Mouse (Mus musculus): Measurements from ENCODE around the gene Kcns1. TPM values are rescaled to one million over a fixed set of nuclear protein-coding genes. Genes with fewer than 3 reads are reported as not detected.

The Kcns1 gene
- polyA plus RNA-seq, 1 experiment from 2014 or later = not detected

- H3K27me3 ChIP-seq (ENCODE audit: insufficient read depth, poor library complexity, severe bottlenecking) = no peaks in the 10 kb centered on the region
- H3K27ac ChIP-seq = no peak overlapping the region
- no peak overlapping the region for H3K4me3 ChIP-seq
- 96% methylated on average over 1 of the region's 1 CpGs for WGBS
- peaks cover 31% of the 10 kb centered on the region for H3K36me3 ChIP-seq
- H3K9me3 ChIP-seq = no peaks in the 10 kb centered on the region
- H3K4me1 ChIP-seq (replicated peaks) = peaks cover 9% of the 10 kb centered on the region
- no peak for DNase-seq (ENCODE audit: low spot score)
Measured at GRCm38 (mm10) chr2:164135367-164135766, 35.5 kb downstream of the Kcns1 start.

DNA sequence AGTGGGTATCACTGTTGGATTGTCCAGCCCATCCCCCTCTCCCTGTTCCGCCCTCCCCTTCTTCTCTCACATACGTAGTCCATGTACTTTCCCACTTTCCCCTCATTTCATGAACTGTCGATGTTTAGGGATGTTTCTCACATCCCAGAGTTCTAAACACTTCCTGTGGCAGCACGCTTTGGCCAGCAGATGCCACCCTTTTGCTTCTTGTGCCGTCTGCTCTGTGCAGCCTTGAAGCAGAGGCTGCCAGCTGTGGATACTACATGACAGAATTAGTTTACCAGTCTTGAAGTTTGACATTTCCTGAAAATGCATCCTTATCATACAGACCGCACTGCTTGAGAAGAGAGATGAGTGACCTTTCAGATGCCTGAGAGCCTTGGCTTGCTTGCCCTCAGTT is 36.4 kb downstream of the Kcns1 start:
- no peak for DNase-seq (ENCODE audit: low spot score)

GRCm38 (mm10) chr2:164131586-164131985 is 39.3 kb downstream of the Kcns1 start:
- H3K27me3 ChIP-seq (ENCODE audit: insufficient read depth, poor library complexity, severe bottlenecking) = no peaks in the 10 kb centered on the region
- peaks cover 43% of the 10 kb centered on the region for H3K36me3 ChIP-seq
- H3K27ac ChIP-seq = no peak overlapping the region
- H3K4me3 ChIP-seq = no peak overlapping the region
- 77% methylated on average over 1 of the region's 1 CpGs for WGBS
- no peak for DNase-seq (ENCODE audit: low spot score)
- H3K9me3 ChIP-seq = no peaks in the 10 kb centered on the region
- H3K4me1 ChIP-seq (replicated peaks) = no peaks in the 10 kb centered on the region; the same call in 1 of the 2 replicates

More for the DNA sequence above, 36.4 kb downstream of the Kcns1 start:
- H3K27ac ChIP-seq = no peak overlapping the region
- peaks cover 9% of the 10 kb centered on the region for H3K4me1 ChIP-seq (replicated peaks)
- no peaks in the 10 kb centered on the region for H3K9me3 ChIP-seq
- 76% methylated on average over 6 of the region's 6 CpGs for WGBS
- peaks cover 26% of the 10 kb centered on the region for H3K36me3 ChIP-seq
- no peak overlapping the region for H3K4me3 ChIP-seq
- H3K27me3 ChIP-seq (ENCODE audit: insufficient read depth, poor library complexity, severe bottlenecking) = no peaks in the 10 kb centered on the region

- H3K4me3 ChIP-seq = no peak overlapping the region
- H3K4me1 ChIP-seq (replicated peaks) = no peaks in the 10 kb centered on the region
- no peak for DNase-seq (ENCODE audit: low spot score)
- H3K9me3 ChIP-seq = no peaks in the 10 kb centered on the region
- H3K27ac ChIP-seq = no peak overlapping the region
- H3K36me3 ChIP-seq = peaks cover 54% of the 10 kb centered on the region
- H3K27me3 ChIP-seq (ENCODE audit: insufficient read depth, poor library complexity, severe bottlenecking) = no peaks in the 10 kb centered on the region
- WGBS = 93% methylated on average over 12 of the region's 12 CpGs
Measured at GRCm38 (mm10) chr2:164128576-164129411, 42.1 kb downstream of the Kcns1 start.

DNA sequence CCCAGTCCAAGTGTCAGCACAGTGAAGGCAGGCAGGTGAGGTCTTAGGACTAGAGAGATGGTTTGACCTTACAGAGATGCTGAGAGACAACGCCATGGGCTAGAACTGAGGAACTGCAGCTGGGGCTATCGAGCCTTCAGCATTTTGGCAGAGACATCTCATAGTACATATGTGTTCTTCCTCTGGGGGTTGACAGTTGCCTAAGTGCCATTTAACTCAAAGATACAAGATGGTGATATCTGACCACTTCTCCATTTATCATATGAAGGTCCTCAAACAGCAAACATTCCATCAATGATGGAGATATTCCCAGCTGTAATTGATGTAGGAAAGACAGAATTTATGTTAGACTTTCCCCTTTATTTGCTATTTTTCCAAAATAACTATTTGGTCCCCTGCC is 43.6 kb downstream of the Kcns1 start:
- no peak for DNase-seq (ENCODE audit: low spot score)
- WGBS = 93% methylated on average over 2 of the region's 2 CpGs

DNA sequence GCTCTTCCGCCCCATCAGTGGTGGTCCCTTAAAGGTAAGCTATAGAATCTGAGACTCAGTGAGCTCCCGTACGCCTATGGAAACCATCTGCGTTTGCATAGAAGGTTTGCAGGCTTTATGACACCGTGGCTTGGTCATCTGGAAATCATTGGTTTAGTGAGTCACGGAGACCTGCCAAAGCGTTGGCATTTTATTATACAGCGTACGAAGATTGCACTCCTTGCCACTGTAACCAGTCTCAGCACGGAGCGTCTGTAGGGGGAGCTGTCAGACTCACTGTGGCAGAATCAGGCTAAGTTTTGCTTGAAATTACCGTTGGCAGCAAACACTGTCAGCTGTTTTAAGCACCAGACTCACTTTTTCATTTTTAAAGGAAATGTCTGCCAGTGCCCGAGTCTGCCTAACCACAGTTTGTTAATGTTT is 44.4 kb downstream of the Kcns1 start:
- Histone ChIP-seq H3K36me3 (peaks cover 62% of the 10 kb centered on the region), H3K27me3 (ENCODE audit: insufficient read depth, poor library complexity, severe bottlenecking) (no peaks in the 10 kb centered on the region), H3K27ac (no peak overlapping the region), H3K4me3 (no peak overlapping the region), H3K9me3 (no peaks in the 10 kb centered on the region), H3K4me1 (replicated peaks) (no peaks in the 10 kb centered on the region)
- 89% methylated on average over 13 of the region's 13 CpGs for WGBS
- no peak for DNase-seq (ENCODE audit: low spot score)

More for the DNA sequence above, 43.6 kb downstream of the Kcns1 start:
- Histone ChIP-seq H3K27ac (no peak overlapping the region), H3K4me1 (replicated peaks) (no peaks in the 10 kb centered on the region), H3K4me3 (no peak overlapping the region), H3K27me3 (ENCODE audit: insufficient read depth, poor library complexity, severe bottlenecking) (no peaks in the 10 kb centered on the region), H3K9me3 (no peaks in the 10 kb centered on the region), H3K36me3 (peaks cover 60% of the 10 kb centered on the region)

DNA sequence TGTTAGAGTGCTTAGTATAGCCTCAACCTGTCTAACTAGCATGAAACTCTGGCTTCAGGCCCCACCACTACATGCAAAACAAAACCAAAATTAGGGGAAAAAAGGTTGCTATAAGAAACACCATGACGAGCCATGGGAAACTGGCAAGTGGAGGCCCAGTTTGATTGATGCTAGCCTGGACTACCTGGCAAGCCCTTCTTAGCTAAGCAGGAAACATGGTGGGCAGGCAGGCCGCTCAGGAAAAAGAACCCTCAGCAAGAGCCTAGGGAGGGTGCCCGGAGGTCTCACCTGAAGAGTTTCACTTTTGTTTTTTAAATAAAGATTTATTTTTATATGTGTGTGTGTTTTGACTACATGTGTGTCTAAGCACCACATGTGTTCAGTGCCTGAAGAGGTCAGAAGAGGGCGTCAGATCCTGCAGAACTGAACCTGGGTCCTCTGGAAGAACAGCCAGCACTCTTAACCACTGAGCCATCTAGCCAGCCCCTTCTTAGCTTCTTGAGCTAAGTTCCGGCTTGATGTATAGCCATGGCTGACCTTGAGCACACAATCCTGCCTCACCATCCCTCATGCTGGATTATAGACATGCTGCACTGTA is 47.6 kb downstream of the Kcns1 start:
- H3K36me3 ChIP-seq = peaks cover 72% of the 10 kb centered on the region
- 77% methylated on average over 5 of the region's 5 CpGs for WGBS
- no peak overlapping the region for H3K4me3 ChIP-seq
- H3K4me1 ChIP-seq (replicated peaks) = no peaks in the 10 kb centered on the region
- no peaks in the 10 kb centered on the region for H3K27me3 ChIP-seq (ENCODE audit: insufficient read depth, poor library complexity, severe bottlenecking)
- DNase-seq (ENCODE audit: low spot score) = no peak
- H3K9me3 ChIP-seq = no peaks in the 10 kb centered on the region
- no peak overlapping the region for H3K27ac ChIP-seq

- Histone ChIP-seq H3K36me3 (peaks cover 78% of the 10 kb centered on the region), H3K9me3 (no peaks in the 10 kb centered on the region), H3K4me1 (replicated peaks) (no peaks in the 10 kb centered on the region), H3K27ac (no peak overlapping the region), H3K27me3 (ENCODE audit: insufficient read depth, poor library complexity, severe bottlenecking) (no peaks in the 10 kb centered on the region), H3K4me3 (no peak overlapping the region)
- no peak for DNase-seq (ENCODE audit: low spot score)
- 96% methylated on average over 6 of the region's 6 CpGs for WGBS
Measured at GRCm38 (mm10) chr2:164119503-164119902, 51.4 kb downstream of the Kcns1 start.

GRCm38 (mm10) chr2:164115531-164115930 is 55.4 kb downstream of the Kcns1 start:
- 86% methylated on average over 10 of the region's 10 CpGs for WGBS
- H3K36me3 ChIP-seq = peaks cover 71% of the 10 kb centered on the region

DNA sequence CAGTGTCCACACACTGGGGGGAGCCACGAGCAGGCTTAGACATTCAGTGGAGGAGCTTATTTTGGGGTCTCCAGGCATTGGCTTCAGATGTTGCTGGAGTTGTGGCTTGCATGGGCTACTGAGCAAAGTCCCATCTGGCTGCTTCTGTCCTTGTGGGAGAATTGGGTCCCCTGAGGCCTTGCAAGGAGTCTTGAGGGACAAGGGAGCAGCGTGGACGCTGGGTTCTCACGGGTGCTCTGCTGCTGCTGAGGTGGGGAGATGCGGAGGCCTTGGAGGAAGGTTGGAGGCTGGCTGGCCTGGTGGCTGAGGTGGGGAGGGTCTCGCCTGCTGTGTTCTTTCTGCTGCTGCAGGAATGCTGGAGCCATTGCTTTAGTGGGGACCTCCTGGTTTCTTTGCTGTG is 56.9 kb downstream of the Kcns1 start:
- Histone ChIP-seq H3K4me1 (replicated peaks) (no peaks in the 10 kb centered on the region), H3K27ac (no peak overlapping the region), H3K4me3 (no peak overlapping the region), H3K27me3 (ENCODE audit: insufficient read depth, poor library complexity, severe bottlenecking) (no peaks in the 10 kb centered on the region), H3K9me3 (no peaks in the 10 kb centered on the region), H3K36me3 (peaks cover 66% of the 10 kb centered on the region)
- WGBS = 89% methylated on average over 6 of the region's 6 CpGs
- no peak for DNase-seq (ENCODE audit: low spot score)

More at GRCm38 (mm10) chr2:164115531-164115930, 55.4 kb downstream of the Kcns1 start:
- H3K4me1 ChIP-seq (replicated peaks) = no peaks in the 10 kb centered on the region
- no peak overlapping the region for H3K27ac ChIP-seq
- H3K27me3 ChIP-seq (ENCODE audit: insufficient read depth, poor library complexity, severe bottlenecking) = no peaks in the 10 kb centered on the region
- no peaks in the 10 kb centered on the region for H3K9me3 ChIP-seq
- no peak for DNase-seq (ENCODE audit: low spot score)
- H3K4me3 ChIP-seq = no peak overlapping the region

Other genes starting within 250 kb of the Kcns1 start
- 294 and 318 TPM in 2 replicates for gene Ywhab, start 176.2 kb downstream of the Kcns1 start, polyA plus RNA-seq (2016; fragmentation: Nextera tagmentation; extraction: Ambion mirVana)
- 1.2 and 1.6 TPM in 2 replicates for gene Pabpc1l, start 145.7 kb downstream of the Kcns1 start, polyA plus RNA-seq (2016; fragmentation: Nextera tagmentation; extraction: Ambion mirVana)
- gene Stk4, start 100.8 kb downstream of the Kcns1 start, polyA plus RNA-seq (2016; fragmentation: Nextera tagmentation; extraction: Ambion mirVana) = 30.8 and 36.8 TPM in 2 replicates
- gene Tomm34, start 99.9 kb downstream of the Kcns1 start, polyA plus RNA-seq (2016; fragmentation: Nextera tagmentation; extraction: Ambion mirVana) = 58.3 and 64.3 TPM in 2 replicates
- gene Wfdc5, start 11.6 kb upstream of the Kcns1 start, polyA plus RNA-seq (2016; fragmentation: Nextera tagmentation; extraction: Ambion mirVana) = not detected in 2 replicates
- gene Wfdc12, start 19.5 kb upstream of the Kcns1 start, polyA plus RNA-seq (2016; fragmentation: Nextera tagmentation; extraction: Ambion mirVana) = not detected in 2 replicates
- not detected in 2 replicates for gene Wfdc15a, start 29.0 kb upstream of the Kcns1 start, polyA plus RNA-seq (2016; fragmentation: Nextera tagmentation; extraction: Ambion mirVana)
- not detected in 2 replicates for gene Wfdc15b, start 50.5 kb upstream of the Kcns1 start, polyA plus RNA-seq (2016; fragmentation: Nextera tagmentation; extraction: Ambion mirVana)
- gene Svs2, start 67.4 kb upstream of the Kcns1 start, polyA plus RNA-seq (2016; fragmentation: Nextera tagmentation; extraction: Ambion mirVana) = not detected in 2 replicates
- not detected in 2 replicates for gene Svs3b, start 85.5 kb upstream of the Kcns1 start, polyA plus RNA-seq (2016; fragmentation: Nextera tagmentation; extraction: Ambion mirVana)
- not detected in 2 replicates for gene Svs4, start 107.3 kb upstream of the Kcns1 start, polyA plus RNA-seq (2016; fragmentation: Nextera tagmentation; extraction: Ambion mirVana)
- not detected in 2 replicates for gene Svs3a, start 118.2 kb upstream of the Kcns1 start, polyA plus RNA-seq (2016; fragmentation: Nextera tagmentation; extraction: Ambion mirVana)
- gene Svs6, start 145.6 kb upstream of the Kcns1 start, polyA plus RNA-seq (2016; fragmentation: Nextera tagmentation; extraction: Ambion mirVana) = not detected in 2 replicates
- not detected in 2 replicates for gene Svs5, start 161.6 kb upstream of the Kcns1 start, polyA plus RNA-seq (2016; fragmentation: Nextera tagmentation; extraction: Ambion mirVana)
- gene Slpi, start 218.0 kb upstream of the Kcns1 start, polyA plus RNA-seq (2016; fragmentation: Nextera tagmentation; extraction: Ambion mirVana) = 0.31 TPM in 1 of 2 replicates, not detected in the other
- gene Rbpjl, start 232.0 kb upstream of the Kcns1 start, polyA plus RNA-seq (2016; fragmentation: Nextera tagmentation; extraction: Ambion mirVana) = 0.02 TPM in 1 of 2 replicates, not detected in the other
- 0.35 and 0.72 TPM in 2 replicates for gene Matn4, start 234.0 kb upstream of the Kcns1 start, polyA plus RNA-seq (2016; fragmentation: Nextera tagmentation; extraction: Ambion mirVana)